Mouse (Mus musculus): Measurements from ENCODE around the gene Fam20c.

The Fam20c gene

DNA sequence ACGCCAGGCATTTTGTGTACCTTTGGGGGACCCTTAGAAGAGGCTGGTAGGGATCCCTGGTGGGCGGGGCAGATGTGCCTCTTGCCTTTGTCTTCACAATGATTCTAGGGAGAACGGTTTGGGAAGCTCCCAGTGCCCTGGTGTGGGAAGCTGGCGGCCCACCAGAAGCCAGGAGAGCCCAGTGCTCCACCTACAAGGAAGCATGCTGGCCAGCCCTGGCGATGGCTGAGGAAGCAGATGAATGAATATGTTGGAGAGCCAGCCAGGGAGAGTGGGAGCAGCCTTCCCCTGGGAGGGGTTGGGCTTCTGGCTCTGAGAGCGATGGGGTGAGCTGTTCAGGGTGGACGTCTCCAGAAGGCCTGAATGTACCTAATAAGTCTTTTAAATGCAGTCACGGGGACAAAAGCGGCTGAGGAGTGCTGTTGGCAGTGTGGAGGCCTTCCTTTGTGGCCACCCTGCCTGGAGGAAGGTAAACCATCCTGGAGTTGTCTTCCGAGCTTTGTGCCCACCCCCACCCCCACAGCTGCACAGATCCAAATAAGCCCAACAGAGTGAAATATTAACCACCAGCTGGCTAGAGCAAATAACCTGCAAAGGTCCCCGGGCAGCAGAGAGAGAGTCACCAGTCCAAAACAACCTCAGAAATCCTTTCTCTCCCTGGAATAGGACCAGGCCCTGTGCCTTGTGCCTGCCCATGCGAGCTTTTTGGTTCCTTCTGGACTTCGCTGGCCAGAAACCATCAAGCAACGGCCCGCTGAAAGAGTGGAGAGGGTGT is 2.2 kb downstream of the Fam20c start:
- peak; percentile 68 to 81 for DNase-seq

- DNase-seq = no peak
Measured at GRCm38 (mm10) chr5:138757135-138757534, 2.8 kb downstream of the Fam20c start.

GRCm38 (mm10) chr5:138757616-138758015 is 3.3 kb downstream of the Fam20c start:
- DNase-seq = no peak

DNA sequence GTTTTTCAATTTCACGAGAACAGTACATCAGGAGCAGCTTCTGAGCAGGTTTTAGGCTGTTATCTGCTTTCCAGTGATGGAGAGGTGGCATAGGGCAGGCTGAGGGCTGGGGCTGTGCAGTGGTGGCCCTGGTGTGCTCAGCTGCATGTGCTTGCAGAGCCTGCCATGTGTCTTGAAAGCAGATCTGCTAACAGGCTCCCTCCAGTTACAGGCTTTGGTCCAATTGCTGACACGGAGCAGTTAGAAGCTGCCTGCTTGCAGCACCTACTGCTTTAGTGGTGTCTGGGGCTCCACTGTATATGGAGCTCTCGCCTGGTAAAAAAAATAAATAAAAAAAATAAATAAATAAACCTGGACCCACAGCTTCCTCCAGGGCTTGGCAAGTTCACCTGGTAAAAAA is 4.2 kb downstream of the Fam20c start:
- no peak for DNase-seq

DNA sequence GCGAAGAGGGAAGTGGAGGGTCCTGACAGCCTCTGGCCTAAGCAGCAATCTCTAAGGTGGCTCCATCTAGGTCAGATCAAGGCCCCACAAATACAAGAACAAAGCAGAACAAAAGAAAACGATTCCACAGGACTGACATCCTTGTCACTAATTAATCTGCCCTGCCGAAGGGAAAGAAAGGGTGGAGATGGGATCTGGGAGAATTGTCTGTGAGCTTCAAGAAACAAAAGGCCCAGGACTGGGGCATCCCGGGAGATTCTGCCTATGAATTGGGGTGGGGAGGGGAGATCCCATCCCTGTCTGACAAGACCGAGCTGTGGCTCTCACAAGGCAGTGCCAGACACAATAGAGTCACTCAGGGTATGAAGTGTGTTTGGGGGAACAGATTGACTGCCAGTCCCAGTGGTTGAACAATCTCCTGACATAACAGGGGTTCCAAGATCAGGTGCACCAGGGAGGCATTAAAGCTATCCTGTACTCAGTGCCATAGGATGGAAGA is 7.6 kb downstream of the Fam20c start:
- no peak for DNase-seq

GRCm38 (mm10) chr5:138762361-138762760 is 8.0 kb downstream of the Fam20c start:
- no peak for DNase-seq

GRCm38 (mm10) chr5:138764601-138765000 is 10.3 kb downstream of the Fam20c start:
- no peak for DNase-seq

DNA sequence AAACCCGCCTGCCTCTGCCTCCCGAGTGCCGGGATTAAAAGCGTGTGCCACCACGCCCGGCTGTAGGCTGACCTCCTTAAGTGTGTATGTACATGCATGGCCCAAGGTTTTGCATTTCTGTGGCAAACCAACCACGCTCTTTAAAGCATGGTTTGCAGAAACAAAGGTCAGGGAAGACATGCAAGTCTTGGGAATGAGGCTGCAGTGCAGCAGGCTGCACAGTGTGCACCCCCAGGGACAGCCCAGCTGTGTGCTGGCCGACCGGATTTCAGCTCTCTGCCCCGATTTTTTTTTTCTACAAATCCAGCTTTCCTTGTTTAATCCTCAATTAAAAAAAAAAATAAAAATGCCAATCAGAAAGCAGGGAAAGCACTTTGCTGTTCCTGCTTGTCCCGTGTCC is 13.3 kb downstream of the Fam20c start:
- no peak for DNase-seq

GRCm38 (mm10) chr5:138768704-138769103 is 14.4 kb downstream of the Fam20c start:
- DNase-seq = no peak

DNA sequence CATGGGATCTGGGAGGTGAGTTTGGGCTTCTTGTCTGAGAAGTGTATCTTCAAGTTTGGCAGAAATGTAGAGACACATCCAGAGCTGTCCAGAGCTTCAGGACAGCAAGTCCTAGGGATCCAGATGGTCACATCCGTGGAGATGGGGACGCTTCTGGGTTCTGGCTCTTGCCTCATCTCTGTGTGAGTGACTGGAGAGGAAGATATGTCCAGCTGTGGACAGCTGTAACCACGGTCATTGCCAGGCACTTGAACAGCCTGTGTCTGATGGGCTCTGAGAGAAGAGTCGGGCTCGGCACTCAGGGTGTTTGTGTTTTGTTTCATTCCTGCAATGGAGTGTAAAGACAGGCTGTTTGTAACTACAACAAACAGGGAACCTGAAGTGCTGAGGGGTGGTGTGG is 14.8 kb downstream of the Fam20c start:
- DNase-seq = no peak

GRCm38 (mm10) chr5:138775096-138775495 is 20.8 kb downstream of the Fam20c start:
- DNase-seq = no peak

- DNase-seq = peak; percentile 40 to 58
Measured at GRCm38 (mm10) chr5:138776346-138776745, 22.0 kb downstream of the Fam20c start.

DNA sequence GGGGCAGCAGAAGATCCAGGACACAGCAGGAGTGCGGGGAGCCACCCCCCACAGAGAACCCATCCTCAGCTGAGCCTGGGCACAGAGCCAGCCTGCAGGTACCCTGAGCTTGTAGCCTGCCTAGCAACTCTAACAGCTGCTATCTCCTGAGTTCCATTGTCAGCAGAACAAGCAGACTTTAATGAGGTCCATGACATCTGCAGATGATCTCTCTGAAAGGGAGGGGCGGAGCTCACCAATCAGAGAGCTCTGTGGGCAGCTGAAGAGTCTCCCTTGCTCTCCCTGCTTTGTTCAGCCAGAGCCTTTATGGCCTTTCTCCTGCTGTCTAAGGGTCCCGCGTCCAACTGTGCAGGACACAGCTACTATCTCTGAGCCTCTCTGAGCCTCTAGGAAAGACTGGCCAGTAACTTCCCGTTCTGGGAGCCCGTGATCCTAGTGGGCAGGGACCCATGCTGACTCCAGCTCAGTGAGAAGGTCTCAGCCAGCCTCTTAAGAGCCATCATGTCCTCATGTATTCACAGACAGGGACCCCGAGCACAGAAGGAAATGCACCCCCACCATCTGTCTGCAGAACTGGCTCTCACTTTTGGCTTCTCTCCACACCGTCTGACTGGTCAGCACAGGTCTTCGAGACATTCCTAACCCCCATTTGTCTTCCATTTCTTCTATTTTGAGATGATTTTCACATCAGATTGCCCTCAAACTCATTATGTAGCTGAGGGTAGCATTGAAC is 24.6 kb downstream of the Fam20c start:
- DNase-seq = peak; percentile 66 to 75

DNA sequence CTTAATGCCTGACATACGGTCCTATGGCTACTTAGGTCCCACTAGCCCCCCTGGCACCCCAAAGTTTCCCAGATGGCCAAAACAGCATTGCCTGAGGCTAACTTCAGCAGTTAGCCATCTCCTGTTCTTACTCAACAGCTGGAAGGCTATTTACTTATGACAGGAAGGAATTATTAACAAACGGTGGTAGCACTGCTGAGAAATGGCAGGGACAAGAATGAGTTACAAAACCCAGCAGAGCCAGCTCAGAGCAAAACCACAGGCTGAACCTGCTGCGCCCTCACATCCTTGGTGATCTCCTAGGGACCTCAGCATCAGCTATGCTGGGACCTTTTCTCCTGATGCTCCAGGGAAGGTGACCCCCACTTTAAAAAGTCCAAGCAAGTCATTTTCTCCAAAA is 25.3 kb downstream of the Fam20c start:
- DNase-seq = no peak

DNA sequence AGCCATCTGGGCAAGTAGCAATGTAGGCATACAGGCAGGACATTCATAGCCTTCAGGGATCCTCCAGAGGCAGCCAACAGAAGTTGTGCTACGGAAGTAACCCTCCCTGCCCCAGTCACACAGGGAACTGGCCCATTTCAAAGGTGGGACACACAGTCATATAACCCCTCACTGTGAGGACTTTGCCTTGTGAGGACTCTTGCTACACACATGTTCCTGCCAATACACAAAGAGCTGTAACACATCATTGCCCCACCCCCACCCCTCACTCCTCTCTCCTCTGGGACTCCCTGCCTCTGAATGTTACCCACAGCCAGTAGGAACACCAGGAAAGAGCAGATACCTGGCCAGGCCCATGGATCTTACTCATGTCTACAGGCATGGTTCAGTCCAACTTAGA is 28.4 kb downstream of the Fam20c start:
- no peak for DNase-seq

DNA sequence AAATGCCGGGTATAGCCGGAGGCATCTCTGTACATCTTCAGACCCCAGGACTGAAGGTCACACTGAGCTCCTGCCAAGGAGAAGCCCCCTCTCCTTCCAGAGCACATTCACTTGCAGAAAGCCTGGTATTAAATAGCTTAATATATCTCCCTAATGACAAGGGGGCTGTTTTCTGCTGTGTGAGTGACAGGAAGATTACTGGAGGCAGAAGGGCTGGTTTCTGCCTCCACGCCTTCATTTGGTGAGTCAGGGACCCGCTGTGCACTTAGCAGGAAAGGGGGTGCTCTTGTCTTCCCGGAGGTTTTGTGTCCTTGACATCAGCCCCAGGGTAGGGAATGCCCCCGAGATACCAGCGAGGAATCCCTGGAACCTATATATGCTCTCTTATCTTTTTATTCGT is 28.9 kb downstream of the Fam20c start:
- DNase-seq = no peak

GRCm38 (mm10) chr5:138785986-138786515 is 31.7 kb downstream of the Fam20c start:
- peak in 1 of 2 experiments; percentile 40 for DNase-seq

DNA sequence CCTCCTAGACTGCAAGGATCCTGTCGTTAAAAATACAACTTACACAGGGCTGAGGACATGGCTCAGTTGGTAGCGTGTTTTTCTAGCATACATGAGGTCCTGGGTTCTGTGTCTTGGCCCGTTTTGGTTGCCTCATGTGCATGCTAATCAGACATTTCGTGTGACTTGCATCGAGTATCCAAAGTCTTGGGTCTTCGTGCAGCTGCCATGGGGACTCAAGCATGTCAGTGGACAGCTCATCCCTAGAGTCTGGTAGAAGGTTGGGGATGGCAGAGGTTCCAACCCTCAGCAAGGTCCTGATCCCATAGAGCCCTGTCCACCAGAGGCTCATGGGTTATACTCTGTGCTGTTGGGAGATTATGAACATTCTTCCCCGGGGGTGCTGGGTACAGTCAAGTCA is 33.3 kb downstream of the Fam20c start:
- DNase-seq = no peak

DNA sequence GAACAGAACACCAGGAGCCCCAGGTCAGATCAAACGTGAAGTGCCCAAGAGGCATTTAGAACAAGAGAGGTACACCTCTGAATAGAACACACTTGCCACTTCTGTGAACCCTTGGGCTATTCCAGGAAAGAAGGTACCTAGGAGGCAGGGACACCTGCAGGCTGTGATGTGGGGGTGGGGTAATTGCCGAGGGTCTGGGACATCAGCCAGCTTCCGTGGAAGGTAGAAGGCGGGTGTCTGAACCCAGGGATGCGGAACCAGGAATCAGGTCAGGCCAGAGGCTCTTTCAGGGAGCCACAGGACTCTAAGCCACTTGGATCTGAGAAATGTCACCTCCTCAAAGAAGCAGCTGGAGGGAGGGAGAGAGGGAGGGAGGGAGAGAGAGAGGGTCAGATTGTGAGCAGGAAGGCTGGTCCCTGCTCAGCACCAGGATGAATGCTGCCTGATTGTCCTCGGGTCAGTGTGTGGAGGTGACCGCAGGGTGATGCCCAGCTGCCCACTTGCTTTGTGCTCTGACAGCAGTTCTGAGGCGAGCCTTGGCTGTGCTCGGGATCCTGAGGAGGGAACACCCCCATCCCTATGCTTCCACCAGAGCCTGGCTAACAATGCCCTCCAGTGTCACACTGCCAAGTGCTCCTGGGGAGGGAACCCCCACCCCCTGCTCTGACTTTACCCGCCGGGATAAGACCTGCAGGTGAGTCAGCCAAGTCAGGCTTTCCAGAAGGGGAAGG is 34.3 kb downstream of the Fam20c start:
- peak in 1 of 2 experiments; percentile 46 for DNase-seq

DNA sequence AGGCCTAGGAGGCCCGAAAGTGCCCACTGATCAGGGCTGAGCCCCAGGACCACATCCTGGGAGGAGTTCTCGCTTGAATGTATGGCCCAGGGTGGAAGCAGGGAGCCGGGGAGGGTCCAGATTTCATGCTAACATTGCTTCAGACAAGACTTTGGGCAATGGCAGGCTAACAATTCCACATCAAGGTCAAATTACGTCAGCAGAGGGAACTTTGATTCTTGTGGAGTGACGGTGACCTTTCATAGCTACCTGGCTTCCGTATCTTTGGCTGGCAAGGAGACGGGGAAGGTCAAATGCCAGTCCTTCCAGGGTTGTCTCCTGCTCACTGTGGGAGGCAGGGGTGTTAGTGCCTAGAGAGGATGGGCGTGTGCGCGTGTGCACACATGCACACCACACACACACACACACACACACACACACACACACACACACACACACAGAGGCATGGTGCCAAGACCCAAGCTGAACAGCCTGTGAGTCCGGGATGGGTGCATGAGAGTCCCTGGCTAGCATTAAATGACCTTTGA is 36.7 kb downstream of the Fam20c start:
- DNase-seq = no peak

- DNase-seq = no peak
Measured at GRCm38 (mm10) chr5:138801588-138802116, 47.3 kb downstream of the Fam20c start.

GRCm38 (mm10) chr5:138804286-138804685 is 50.0 kb downstream of the Fam20c start:
- DNase-seq = peak; percentile 79 to 83

GRCm38 (mm10) chr5:138809767-138810166 is 55.5 kb downstream of the Fam20c start:
- no peak for DNase-seq

All from cerebellum, postnatal 10 days (tissue).